Mouse (Mus musculus) intestine, postnatal 0 days (tissue): Measurements from ENCODE around the gene Gbx1. TPM values are rescaled to one million over a fixed set of nuclear protein-coding genes. Genes with fewer than 3 reads are reported as not detected.

ENCODE experiments used
- ATAC-seq: fragments of 200-750 bp; cut with Nextera tagmentation; 2 replicates; pipeline ENCODE4 v1.8.0; 2017; ENCODE audit warnings: mild to moderate bottlenecking, moderate TSS enrichment, moderate library complexity
- H3K27ac ChIP-seq: fragments of 300-500 bp; sonication (generic); 2 replicates; pipeline ENCODE4 v1.5.1; 2014; ENCODE audit warnings: mild to moderate bottlenecking, low read depth, low read length, moderate library complexity
- H3K27me3 ChIP-seq: fragments of 300-500 bp; sonication (generic); replicated peaks from 2 replicates; pipeline ENCODE4 v1.6.1; 2014; ENCODE audit warnings: low read length, mixed read lengths; ENCODE audit not compliant: control insufficient read depth, insufficient read depth
- H3K36me3 ChIP-seq: fragments of 300-500 bp; sonication (generic); 2 replicates; pipeline ENCODE4 v1.6.1; 2014; ENCODE audit warnings: mild to moderate bottlenecking, moderate library complexity; ENCODE audit not compliant: control insufficient read depth, insufficient read depth
- H3K4me1 ChIP-seq: fragments of 300-500 bp; sonication (generic); replicated peaks from 2 replicates; pipeline ENCODE4 v1.6.1; 2014; ENCODE audit warnings: antibody characterized with exemption, low read length, mixed read lengths; ENCODE audit not compliant: control insufficient read depth, insufficient read depth
- H3K4me2 ChIP-seq: fragments of 300-500 bp; sonication (generic); replicated peaks from 2 replicates; pipeline ENCODE4 v1.6.1; 2014; ENCODE audit warnings: low read depth, mild to moderate bottlenecking, moderate library complexity
- H3K4me3 ChIP-seq: fragments of 300-500 bp; sonication (generic); 2 replicates; pipeline ENCODE4 v1.5.1; 2014; ENCODE audit warnings: low read depth, low read length
- H3K9ac ChIP-seq: fragments of 300-500 bp; sonication (generic); 2 replicates; pipeline ENCODE4 v1.6.1; 2014; ENCODE audit warnings: mild to moderate bottlenecking, low read depth, low read length
- H3K9me3 ChIP-seq: fragments of 300-500 bp; sonication (generic); 2 replicates; pipeline ENCODE4 v1.6.1; 2016; ENCODE audit warnings: mixed run types; ENCODE audit not compliant: control insufficient read depth
- CTCF ChIP-seq: sonication (generic); IDR thresholded peaks from 2 replicates; pipeline ENCODE4 v1.5.1; 2016; ENCODE audit warnings: low read depth, mild to moderate bottlenecking, control low read depth, antibody characterized with exemption, moderate library complexity
- WGBS: fragments of 180-500 bp; shearing (Covaris S2); extraction: QIAGEN DNeasy Blood & Tissue Kit; methylation state at CpG from one replicate; pipeline ENCODE4 v1.1.7; 2014; 5-methylcytosine and 5-hydroxymethylcytosine counted together
- polyA plus RNA-seq: library from polyadenylated mRNA; unstranded; fragments of >200 nt; fragmentation: Nextera tagmentation; extraction: Ambion mirVana; gene quantifications from 2 replicates; pipeline ENCODE4 v1.2.1, GENCODE M21; 2015

Gene Gbx1
- polyA plus RNA-seq, 1 experiment from 2014 or later = not detected

- Histone ChIP-seq H3K9me3 (no peaks in the 10 kb centered on the region), H3K27ac (no peak overlapping the region), H3K9ac (no peak overlapping the region), H3K4me1 (no peaks in the 10 kb centered on the region), H3K4me3 (no peak overlapping the region), H3K27me3 (no peaks in the 10 kb centered on the region), H3K36me3 (peaks cover 56% of the 10 kb centered on the region), H3K4me2 (no peak overlapping the region)
- 66% methylated on average over 22 of the region's 22 CpGs for WGBS
- no peak for ATAC-seq
- no peak for TF ChIP-seq CTCF
Observed at GRCm38 (mm10) chr5:24484963-24485362, 42.0 kb downstream of the Gbx1 start.

- H3K27ac ChIP-seq = peak overlapping the region; percentile 84
- peak; percentile 57 for ATAC-seq
- H3K27me3 ChIP-seq = no peaks in the 10 kb centered on the region
- peak overlapping the region; percentile 11 for H3K4me3 ChIP-seq
- 18% methylated on average over 11 of the region's 11 CpGs for WGBS
- H3K9me3 ChIP-seq = no peaks in the 10 kb centered on the region
- H3K9ac ChIP-seq = 0 out of 2 replicates have a peak overlapping the region, but pooled peaks have one; percentile 26
- no peaks in the 10 kb centered on the region for H3K4me1 ChIP-seq
- H3K36me3 ChIP-seq = peaks cover 54% of the 10 kb centered on the region
- peak overlapping the region; percentile 61 for H3K4me2 ChIP-seq
- peak; percentile 95 for TF ChIP-seq CTCF
Observed at GRCm38 (mm10) chr5:24483326-24483725, 43.7 kb downstream of the Gbx1 start.

GRCm38 (mm10) chr5:24482247-24483079 lies 44.5 kb downstream of the Gbx1 start:
- Histone ChIP-seq H3K36me3 (peaks cover 54% of the 10 kb centered on the region), H3K9me3 (no peaks in the 10 kb centered on the region), H3K9ac (peak overlapping the region; percentile 32; the same call in 1 of the 2 replicates), H3K4me1 (no peaks in the 10 kb centered on the region), H3K27me3 (no peaks in the 10 kb centered on the region), H3K4me3 (peak overlapping the region; percentile 11), H3K27ac (peak overlapping the region; percentile 84), H3K4me2 (peak overlapping the region; percentile 61)
- peak; percentile 83 for ATAC-seq
- 51% methylated on average over 41 of the region's 41 CpGs for WGBS
- no peak for TF ChIP-seq CTCF

GRCm38 (mm10) chr5:24481647-24482046 lies 45.4 kb downstream of the Gbx1 start:
- H3K36me3 ChIP-seq = peaks cover 53% of the 10 kb centered on the region
- H3K27me3 ChIP-seq = no peaks in the 10 kb centered on the region
- peak; percentile 85 for TF ChIP-seq CTCF
- H3K9ac ChIP-seq = no peak overlapping the region
- H3K4me3 ChIP-seq = no peak overlapping the region
- WGBS = 8% methylated on average over 4 of the region's 4 CpGs
- no peak overlapping the region for H3K27ac ChIP-seq
- no peak overlapping the region for H3K4me2 ChIP-seq
- H3K9me3 ChIP-seq = no peaks in the 10 kb centered on the region
- H3K4me1 ChIP-seq = no peaks in the 10 kb centered on the region
- peak; percentile 20 for ATAC-seq

- Histone ChIP-seq H3K36me3 (peaks cover 42% of the 10 kb centered on the region), H3K27me3 (no peaks in the 10 kb centered on the region; the same call in 1 of the 2 replicates), H3K4me1 (peaks cover 12% of the 10 kb centered on the region), H3K9ac (no peak overlapping the region), H3K9me3 (no peaks in the 10 kb centered on the region), H3K4me3 (no peak overlapping the region), H3K4me2 (no peak overlapping the region), H3K27ac (no peak overlapping the region)
- 92% methylated on average over 9 of the region's 9 CpGs for WGBS
- no peak for TF ChIP-seq CTCF
- no peak for ATAC-seq
Observed at GRCm38 (mm10) chr5:24477909-24478308, 49.1 kb downstream of the Gbx1 start.

- peaks cover 31% of the 10 kb centered on the region for H3K36me3 ChIP-seq
- H3K9ac ChIP-seq = no peak overlapping the region; the same call in 1 of the 2 replicates
- H3K4me3 ChIP-seq = no peak overlapping the region
- TF ChIP-seq CTCF = no peak
- ATAC-seq = peak; percentile 31; the same call in 1 of the 2 replicates
- peaks cover 12% of the 10 kb centered on the region for H3K4me1 ChIP-seq
- H3K27me3 ChIP-seq = no peaks in the 10 kb centered on the region; the same call in 1 of the 2 replicates
- H3K27ac ChIP-seq = no peak overlapping the region
- H3K4me2 ChIP-seq = peak overlapping the region; percentile 85
- 57% methylated on average over 6 of the region's 6 CpGs for WGBS
- no peaks in the 10 kb centered on the region for H3K9me3 ChIP-seq
Observed at GRCm38 (mm10) chr5:24475476-24476241, 51.3 kb downstream of the Gbx1 start.
